Mouse (Mus musculus): ENCODE data around the gene C1qc. TPM values are rescaled to one million over a fixed set of nuclear protein-coding genes. Genes with fewer than 3 reads are reported as not detected.

Gene C1qc
- 1 to 10 TPM in 1 of 2 experiments, under 1 TPM in 1; 0.63 to 1.1 TPM for polyA plus RNA-seq (2017; shearing (Covaris generic))

GRCm38 (mm10) chr4:136892811-136893210 is at the start of gene C1qc:
Gene C1qc, minus strand, starts transcription at chr4:136893065.
- no peak for ATAC-seq

DNA sequence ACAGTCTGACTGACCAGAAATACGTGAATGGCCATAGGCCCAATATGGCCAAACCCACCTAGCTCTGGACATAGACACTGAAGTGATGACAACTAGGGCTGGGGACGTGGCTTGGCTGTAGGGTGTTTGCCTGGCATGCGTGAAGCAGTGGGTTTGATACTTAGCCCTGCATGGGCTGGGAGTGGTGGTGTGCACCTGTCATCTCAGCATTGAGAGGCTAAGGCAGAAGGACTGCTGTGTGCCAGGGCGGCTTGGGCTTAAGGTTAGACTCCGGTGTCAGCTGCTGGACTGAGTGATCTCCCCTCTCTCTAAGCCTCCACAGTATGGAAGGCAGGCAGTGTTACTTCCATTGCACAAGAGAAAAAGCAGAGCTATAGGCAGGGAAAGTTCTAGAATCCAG is 45.1 kb upstream of the C1qc start:
- ATAC-seq, result no peak

DNA sequence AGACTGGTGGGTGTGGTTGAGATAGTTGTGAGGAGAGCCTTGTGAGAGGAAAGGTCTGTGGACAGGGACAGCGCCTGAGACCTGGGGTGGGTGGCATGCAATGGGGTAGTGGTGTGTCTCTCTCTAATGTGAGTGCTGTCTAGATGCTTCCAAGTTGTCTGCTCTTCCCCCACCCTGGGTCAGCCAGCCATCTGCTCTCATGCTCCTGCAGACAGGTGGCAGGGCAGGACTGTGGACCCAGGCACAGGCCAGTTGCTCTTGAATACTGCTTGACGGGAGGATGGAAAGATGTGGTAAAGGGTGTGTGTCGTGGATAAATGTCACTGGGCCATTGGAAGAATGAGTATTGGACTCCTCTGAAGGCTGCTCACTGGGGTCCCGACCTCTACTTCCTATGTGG is 44.5 kb upstream of the C1qc start:
- no peak for ATAC-seq

- no peak for ATAC-seq
Measured at GRCm38 (mm10) chr4:136934746-136935613, 42.1 kb upstream of the C1qc start.

GRCm38 (mm10) chr4:136930474-136930873 is 37.6 kb upstream of the C1qc start:
- ATAC-seq, result no peak

GRCm38 (mm10) chr4:136928928-136929327 is 36.1 kb upstream of the C1qc start:
- ATAC-seq, result no peak

GRCm38 (mm10) chr4:136925804-136926203 is 32.9 kb upstream of the C1qc start:
- no peak for ATAC-seq

- ATAC-seq, result no peak
Measured at GRCm38 (mm10) chr4:136924529-136924928, 31.7 kb upstream of the C1qc start.

GRCm38 (mm10) chr4:136919526-136919925 is 26.7 kb upstream of the C1qc start:
- ATAC-seq, result no peak

- no peak for ATAC-seq
Measured at GRCm38 (mm10) chr4:136918834-136919233, 26.0 kb upstream of the C1qc start.

- ATAC-seq, result no peak
Measured at GRCm38 (mm10) chr4:136917165-136917524, 24.3 kb upstream of the C1qc start.

- ATAC-seq, result no peak
Measured at GRCm38 (mm10) chr4:136916359-136917164, 23.7 kb upstream of the C1qc start.

GRCm38 (mm10) chr4:136912841-136913240 is 20.0 kb upstream of the C1qc start:
- no peak for ATAC-seq

DNA sequence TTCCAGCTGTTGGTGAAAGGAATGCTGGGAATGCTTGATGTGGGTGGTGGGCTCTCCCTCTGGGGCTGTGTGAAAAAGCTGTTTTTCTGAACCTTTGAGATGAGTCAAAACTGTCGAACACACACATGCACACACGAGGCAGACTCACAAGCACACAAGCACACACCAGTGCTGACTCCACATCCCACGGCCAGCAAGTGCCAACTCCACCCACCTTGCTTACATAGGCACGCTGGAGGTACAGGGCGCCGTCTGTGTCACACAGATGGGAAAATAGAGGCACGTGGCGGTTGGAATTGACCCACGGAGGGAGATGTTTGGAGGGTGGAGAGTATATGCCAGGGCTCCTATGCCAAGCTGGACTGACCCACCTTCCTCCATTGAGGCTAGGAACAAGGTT is 18.9 kb upstream of the C1qc start:
- no peak for ATAC-seq

- no peak for ATAC-seq
Measured at GRCm38 (mm10) chr4:136911211-136911646, 18.4 kb upstream of the C1qc start.

- no peak for ATAC-seq
Measured at GRCm38 (mm10) chr4:136907809-136908208, 14.9 kb upstream of the C1qc start.

- no peak for ATAC-seq
Measured at GRCm38 (mm10) chr4:136907033-136907432, 14.2 kb upstream of the C1qc start.

GRCm38 (mm10) chr4:136904767-136905539 is 12.1 kb upstream of the C1qc start:
- ATAC-seq, result no peak

DNA sequence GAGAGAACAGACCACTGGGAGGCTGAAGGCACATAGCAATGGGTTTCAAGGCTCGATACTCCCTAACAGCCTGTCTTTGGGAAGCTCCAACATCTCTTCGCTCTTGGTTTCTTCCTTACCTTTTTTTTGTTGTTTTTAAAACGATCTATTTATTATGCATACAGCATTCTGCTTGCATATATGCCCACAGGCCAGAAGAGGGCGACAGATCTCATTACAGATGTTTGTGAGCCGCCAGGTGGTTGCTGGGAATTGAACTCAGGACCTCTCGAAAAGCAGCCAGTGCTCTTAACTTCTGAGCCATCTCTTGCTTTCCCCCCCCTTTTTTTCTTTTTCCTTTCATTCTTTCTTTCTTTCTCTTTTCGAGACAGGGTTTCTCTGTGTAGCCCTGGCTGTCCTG is 6.3 kb upstream of the C1qc start:
- ATAC-seq, result no peak

DNA sequence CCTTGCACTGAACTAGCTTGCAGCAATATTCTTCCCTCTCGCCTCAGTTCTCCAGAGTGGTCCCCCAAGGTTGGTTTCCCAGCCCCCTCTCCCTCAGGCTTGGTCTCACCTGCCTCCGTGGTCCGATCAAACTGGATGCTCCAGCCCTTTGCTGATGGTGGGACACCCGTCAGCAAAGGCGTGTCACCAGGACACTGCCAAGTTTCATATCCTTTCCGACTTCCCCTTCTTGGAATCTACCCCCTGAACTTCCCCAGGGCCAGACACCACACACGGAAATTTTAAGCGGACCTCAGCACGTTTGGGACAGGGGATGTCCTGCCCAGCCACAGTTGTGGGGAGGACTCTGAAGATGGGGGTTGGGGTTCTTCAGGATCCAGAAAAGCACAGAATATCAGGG is 5.8 kb upstream of the C1qc start, which contains the start of gene C1qa:
TSS of gene C1qa (minus strand) at position 167 of the 400 bp plus-strand sequence.
- no peak for ATAC-seq

DNA sequence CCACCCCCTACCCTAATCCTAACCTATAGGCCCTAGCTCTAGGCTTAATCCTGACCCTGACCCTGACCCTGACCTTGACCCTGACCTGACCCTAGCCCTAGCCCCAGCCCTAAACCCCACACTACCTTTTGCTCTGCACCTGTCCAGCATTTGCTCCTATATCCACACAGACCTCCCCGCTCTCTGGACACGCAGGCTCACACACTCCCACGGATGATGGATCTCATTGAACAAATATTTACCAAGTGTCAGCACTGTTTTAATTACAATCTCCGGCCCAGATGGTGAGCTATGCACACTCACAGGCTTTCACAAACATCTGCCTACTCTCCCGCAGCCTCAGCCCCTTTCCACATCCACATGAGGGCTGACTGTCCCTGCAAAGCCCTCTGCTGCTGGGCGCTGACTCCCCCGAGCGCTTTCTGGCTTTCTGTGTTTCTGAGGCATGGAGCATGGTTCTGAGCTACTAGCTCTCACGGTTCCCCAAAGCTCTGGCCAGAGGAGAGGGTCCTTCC is 5.3 kb upstream of the C1qc start:
- no peak for ATAC-seq

- no peak for ATAC-seq
Measured at GRCm38 (mm10) chr4:136896461-136896860, 3.6 kb upstream of the C1qc start.

DNA sequence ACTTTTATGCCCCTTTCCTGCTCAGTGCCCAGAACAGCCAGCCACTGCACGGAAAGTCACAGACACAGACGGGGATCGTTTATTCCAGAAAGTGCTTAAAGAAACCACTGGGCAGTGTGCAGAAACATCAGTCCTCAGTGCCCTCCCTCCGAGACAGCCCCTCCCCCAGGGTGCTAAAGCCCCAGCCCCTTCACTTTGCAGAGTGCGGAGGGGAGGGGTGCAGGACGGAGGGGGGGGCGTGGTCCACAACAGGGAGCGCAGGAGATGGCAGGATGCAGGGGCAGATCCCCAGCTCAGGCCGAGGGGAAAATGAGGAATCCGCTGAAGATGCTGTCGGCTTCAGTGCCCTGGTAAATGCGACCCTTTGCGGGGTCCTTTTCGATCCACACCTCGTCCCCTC is 3.0 kb upstream of the C1qc start:
- no peak for ATAC-seq

Data from CD4-positive, CD25-positive, alpha-beta regulatory T cell, adult 4 months (primary cell).